Mouse (Mus musculus): Measurements from ENCODE around the gene Cdc25a.
A peak's percentile ranks its signal among the peaks of the same experiment; 100 is the strongest.

Cdc25a gene

GRCm38 (mm10) chr9:109931257-109932171, 56.1 kb downstream of the Cdc25a start, which contains the start of gene Map4:
Map4 (plus strand) TSS chr9:109931460.
- peak; percentile 92 to 95 for DNase-seq (ENCODE audit: low spot score in 2 of 2)

GRCm38 (mm10) chr9:109932361-109932755, 57.0 kb downstream of the Cdc25a start:
- no peak for DNase-seq (ENCODE audit: low spot score in 2 of 2)

GRCm38 (mm10) chr9:109932756-109933375, 57.5 kb downstream of the Cdc25a start:
- DNase-seq (ENCODE audit: low spot score in 2 of 2) = no peak

GRCm38 (mm10) chr9:109939401-109939800, 64.0 kb downstream of the Cdc25a start:
- DNase-seq (ENCODE audit: low spot score in 2 of 2) = no peak

GRCm38 (mm10) chr9:109942796-109943195, 67.4 kb downstream of the Cdc25a start:
- no peak for DNase-seq (ENCODE audit: low spot score in 2 of 2)
